Mouse (Mus musculus) stomach, embryonic 16.5 days (tissue): ENCODE data around the gene Eef2. TPM values are rescaled to one million over a fixed set of nuclear protein-coding genes. Genes with fewer than 3 reads are reported as not detected.

Experiments used
- ATAC-seq: fragments of 200-750 bp; cut with Nextera tagmentation; 2 replicates; pipeline ENCODE4 v1.8.0; 2017; ENCODE audit warnings: moderate number of reproducible peaks, moderate TSS enrichment; ENCODE audit not compliant: insufficient read depth, low FRiP score
- H3K27ac ChIP-seq: fragments of 300-500 bp; sonication (generic); 2 replicates; pipeline ENCODE4 v1.5.1; 2014; ENCODE audit warnings: low read length
- H3K27me3 ChIP-seq: fragments of 300-500 bp; sonication (generic); 2 replicates; pipeline ENCODE4 v1.6.1; 2014; ENCODE audit warnings: low read length, control low read depth, mixed read lengths; ENCODE audit not compliant: control insufficient read depth, insufficient read depth
- H3K36me3 ChIP-seq: fragments of 300-500 bp; sonication (generic); 2 replicates; pipeline ENCODE4 v1.6.1; 2014; ENCODE audit warnings: low read length; ENCODE audit not compliant: control insufficient read depth, insufficient read depth
- H3K4me1 ChIP-seq: fragments of 300-500 bp; sonication (generic); 2 replicates; pipeline ENCODE4 v1.6.1; 2014; ENCODE audit warnings: low read length, control low read depth, mixed read lengths; ENCODE audit not compliant: control insufficient read depth, insufficient read depth
- H3K4me2 ChIP-seq: fragments of 300-500 bp; sonication (generic); 2 replicates; pipeline ENCODE4 v1.6.1; 2014; ENCODE audit warnings: low read depth, low read length, mixed read lengths
- H3K4me3 ChIP-seq: fragments of 300-500 bp; sonication (generic); replicated peaks from 2 replicates; pipeline ENCODE4 v1.5.1; 2014; ENCODE audit warnings: mild to moderate bottlenecking, low read length
- H3K9ac ChIP-seq: fragments of 300-500 bp; sonication (generic); 2 replicates; pipeline ENCODE4 v1.6.1; 2014; ENCODE audit warnings: low read length
- H3K9me3 ChIP-seq: fragments of 300-500 bp; sonication (generic); replicated peaks from 2 replicates; pipeline ENCODE4 v1.6.1; 2016; ENCODE audit warnings: low read length, control low read depth; ENCODE audit not compliant: control insufficient read depth
- WGBS: fragments of 180-500 bp; shearing (Covaris S2); extraction: QIAGEN DNeasy Blood & Tissue Kit; methylation state at CpG from one replicate; pipeline ENCODE4 v1.1.7; 2014; 5-methylcytosine and 5-hydroxymethylcytosine counted together
- polyA plus RNA-seq: library from polyadenylated mRNA; unstranded; fragments of >200 nt; fragmentation: Nextera tagmentation; extraction: Ambion mirVana; gene quantifications from 2 replicates; pipeline ENCODE4 v1.2.1, GENCODE M21; 2015

Eef2 gene
- polyA plus RNA-seq, 1 experiment from 2014 or later, result 533 TPM

DNA sequence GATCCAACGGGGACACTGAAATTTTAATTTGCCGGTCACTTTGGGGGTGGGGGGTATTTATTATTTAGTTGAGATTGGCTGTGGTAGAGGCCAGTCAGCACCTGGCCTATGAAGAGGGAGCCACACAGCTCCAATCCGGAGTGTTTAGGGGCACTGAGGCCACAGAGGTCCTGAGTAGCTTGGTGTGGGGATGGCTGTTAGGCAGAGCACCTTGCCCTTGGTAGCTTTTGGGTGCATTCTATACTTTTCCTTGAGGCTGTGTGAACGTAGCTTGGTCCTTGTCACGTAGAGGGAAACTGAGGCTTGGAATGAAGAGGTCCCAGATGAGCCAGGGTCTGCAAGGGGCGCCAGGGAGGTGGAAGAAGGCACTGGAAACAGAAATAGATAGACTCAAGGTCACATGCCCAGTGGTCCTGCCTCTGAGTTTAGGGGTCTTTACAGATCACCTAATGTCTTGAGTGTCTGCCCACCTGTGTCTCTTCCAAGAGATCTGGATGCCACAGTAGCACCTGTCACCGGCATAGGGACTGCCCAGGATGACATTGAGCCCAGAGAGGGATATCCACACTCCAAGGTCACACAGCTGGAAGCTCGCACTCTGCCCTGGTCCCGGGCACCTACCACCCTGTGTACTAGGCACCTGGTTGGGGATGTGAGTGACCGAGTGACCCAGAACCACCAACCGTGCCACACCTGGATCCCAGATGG is 37.5 kb upstream of the Eef2 start:
- peak overlapping the region; percentile 98 for H3K4me2 ChIP-seq
- H3K9me3 ChIP-seq, result no peaks in the 10 kb centered on the region
- peaks cover 7% of the 10 kb centered on the region for H3K36me3 ChIP-seq
- peak overlapping the region; percentile 89 for H3K4me3 ChIP-seq
- H3K27me3 ChIP-seq, result no peaks in the 10 kb centered on the region; the same call in 1 of the 2 replicates
- ATAC-seq, result no peak
- H3K4me1 ChIP-seq, result peaks cover 58% of the 10 kb centered on the region
- H3K27ac ChIP-seq, result peak overlapping the region; percentile 94
- 51% methylated on average over 11 of the region's 11 CpGs for WGBS
- H3K9ac ChIP-seq, result peak overlapping the region; percentile 91

GRCm38 (mm10) chr10:81139529-81139846 is 36.9 kb upstream of the Eef2 start:
- H3K4me2 ChIP-seq, result peak overlapping the region; percentile 98
- peaks cover 12% of the 10 kb centered on the region for H3K36me3 ChIP-seq
- ATAC-seq, result no peak
- H3K4me3 ChIP-seq, result peak overlapping the region; percentile 89
- no peaks in the 10 kb centered on the region for H3K27me3 ChIP-seq
- peaks cover 55% of the 10 kb centered on the region for H3K4me1 ChIP-seq
- 66% methylated on average over 4 of the region's 4 CpGs for WGBS
- H3K9me3 ChIP-seq, result no peaks in the 10 kb centered on the region
- H3K27ac ChIP-seq, result peak overlapping the region; percentile 94
- H3K9ac ChIP-seq, result peak overlapping the region; percentile 91

GRCm38 (mm10) chr10:81140005-81140404 is 36.4 kb upstream of the Eef2 start:
- H3K9ac ChIP-seq, result peak overlapping the region; percentile 91
- no peaks in the 10 kb centered on the region for H3K27me3 ChIP-seq
- 31% methylated on average over 8 of the region's 8 CpGs for WGBS
- H3K4me3 ChIP-seq, result peak overlapping the region; percentile 89
- peak overlapping the region; percentile 98 for H3K4me2 ChIP-seq
- H3K36me3 ChIP-seq, result peaks cover 16% of the 10 kb centered on the region
- H3K9me3 ChIP-seq, result no peaks in the 10 kb centered on the region
- H3K27ac ChIP-seq, result peak overlapping the region; percentile 94
- peaks cover 51% of the 10 kb centered on the region for H3K4me1 ChIP-seq
- no peak for ATAC-seq

DNA sequence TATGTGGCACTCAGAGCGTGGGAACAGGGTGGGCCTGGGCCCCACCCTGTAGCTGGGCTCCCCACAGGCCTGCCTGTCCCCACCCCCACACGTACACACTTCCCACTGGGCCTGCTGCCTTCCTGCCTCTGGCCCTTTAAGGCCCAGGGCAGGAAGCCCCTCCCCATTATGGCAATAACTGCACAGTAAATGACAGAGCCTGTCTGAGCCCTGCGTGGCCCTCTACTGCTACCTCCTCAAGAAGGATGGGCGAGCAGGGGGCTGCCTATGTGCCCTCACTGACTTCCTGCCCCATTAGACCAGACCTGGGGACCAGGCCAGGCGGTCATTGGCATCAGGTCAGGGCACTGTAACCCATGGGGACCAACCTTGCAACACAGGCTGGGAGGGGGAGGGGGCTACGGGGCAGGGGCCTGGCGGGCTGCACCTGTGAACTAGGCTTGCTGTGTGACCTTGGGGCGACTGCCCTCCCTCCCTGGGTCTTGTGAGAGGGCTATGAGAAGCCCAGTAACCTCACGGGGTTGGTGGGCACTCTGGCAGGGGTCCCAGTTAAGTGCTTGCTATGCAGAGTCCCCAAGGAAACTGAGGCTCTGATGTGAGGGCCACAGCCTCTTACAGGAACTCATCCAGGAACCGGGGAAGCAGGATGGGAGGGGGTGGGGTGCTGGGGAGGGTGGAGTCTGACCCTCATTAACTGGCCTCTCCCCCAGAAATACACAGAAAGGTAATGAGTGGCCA is 35.5 kb upstream of the Eef2 start:
- Histone ChIP-seq H3K4me1 (peaks cover 49% of the 10 kb centered on the region), H3K27me3 (no peaks in the 10 kb centered on the region), H3K36me3 (peaks cover 23% of the 10 kb centered on the region), H3K27ac (peak overlapping the region; percentile 94), H3K9me3 (no peaks in the 10 kb centered on the region), H3K4me3 (peak overlapping the region; percentile 89), H3K4me2 (peak overlapping the region; percentile 98), H3K9ac (peak overlapping the region; percentile 91)
- ATAC-seq, result no peak
- 34% methylated on average over 10 of the region's 10 CpGs for WGBS

- no peak for ATAC-seq
- Histone ChIP-seq H3K27me3 (no peaks in the 10 kb centered on the region), H3K27ac (peak overlapping the region; percentile 94), H3K9me3 (no peaks in the 10 kb centered on the region), H3K4me3 (peak overlapping the region; percentile 89), H3K4me2 (peak overlapping the region; percentile 98), H3K9ac (peak overlapping the region; percentile 91), H3K36me3 (peaks cover 29% of the 10 kb centered on the region), H3K4me1 (peaks cover 55% of the 10 kb centered on the region)
- WGBS, result 68% methylated on average over 7 of the region's 7 CpGs
Observed at GRCm38 (mm10) chr10:81141455-81142210, 34.8 kb upstream of the Eef2 start.

DNA sequence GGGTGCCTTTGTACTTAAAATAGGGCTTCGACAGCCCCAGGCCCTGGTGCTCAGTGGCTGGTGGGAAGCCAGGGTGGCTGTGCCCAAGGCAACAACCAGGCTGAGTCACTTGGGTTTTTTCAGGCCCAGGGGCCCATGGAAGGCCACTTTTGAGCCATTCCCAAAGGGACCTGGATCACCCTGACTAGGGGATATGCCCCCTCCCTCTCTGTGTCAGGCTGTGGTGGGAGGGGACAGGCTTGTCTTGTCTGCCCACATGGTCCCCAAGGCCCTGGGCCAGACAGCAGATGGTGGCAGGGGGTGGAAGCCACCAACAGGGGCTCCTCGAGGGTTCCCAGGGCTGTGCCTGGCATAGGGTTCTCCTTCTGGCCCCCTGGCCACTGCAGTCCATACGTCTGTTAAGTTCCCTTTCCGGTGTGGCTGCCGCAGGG is 33.9 kb upstream of the Eef2 start:
- peak overlapping the region; percentile 56 for H3K9ac ChIP-seq
- no peaks in the 10 kb centered on the region for H3K9me3 ChIP-seq
- peak overlapping the region; percentile 98 for H3K4me2 ChIP-seq
- H3K27me3 ChIP-seq, result no peaks in the 10 kb centered on the region
- H3K4me3 ChIP-seq, result peak overlapping the region; percentile 89; the same call in 1 of the 2 replicates
- H3K36me3 ChIP-seq, result peaks cover 36% of the 10 kb centered on the region
- ATAC-seq, result no peak
- WGBS, result 71% methylated on average over 5 of the region's 5 CpGs
- H3K4me1 ChIP-seq, result peaks cover 55% of the 10 kb centered on the region
- peak overlapping the region; percentile 94 for H3K27ac ChIP-seq

DNA sequence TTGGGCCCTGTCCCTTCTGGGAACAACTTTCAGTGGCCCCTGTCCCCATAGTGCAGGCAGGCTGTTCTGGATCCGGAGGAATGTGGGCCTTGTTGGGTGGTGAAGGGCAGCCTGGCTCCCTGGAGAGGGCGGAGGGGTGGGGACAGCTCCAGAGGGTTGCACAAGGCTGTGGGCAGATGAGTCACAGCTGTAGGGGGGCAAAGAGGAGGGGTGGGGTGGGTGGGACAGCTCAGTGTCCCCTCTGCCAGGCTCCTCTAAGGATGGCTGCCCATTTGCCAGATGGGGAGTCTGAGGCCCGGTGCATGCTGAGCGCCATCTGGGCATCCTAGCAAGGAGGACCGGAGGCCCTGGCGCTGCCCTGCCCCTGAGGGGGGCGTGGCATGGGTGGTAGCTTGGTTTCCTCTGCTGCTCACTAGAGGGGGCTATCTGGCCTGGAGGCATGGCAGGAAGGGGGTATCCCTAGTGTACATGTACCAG is 33.2 kb upstream of the Eef2 start:
- peaks cover 41% of the 10 kb centered on the region for H3K36me3 ChIP-seq
- ATAC-seq, result no peak
- no peaks in the 10 kb centered on the region for H3K27me3 ChIP-seq
- H3K9ac ChIP-seq, result peak overlapping the region; percentile 56
- WGBS, result 83% methylated on average over 7 of the region's 7 CpGs
- peak overlapping the region; percentile 94 for H3K27ac ChIP-seq
- no peak overlapping the region for H3K4me3 ChIP-seq
- H3K4me2 ChIP-seq, result peak overlapping the region; percentile 98; the same call in 1 of the 2 replicates
- peaks cover 55% of the 10 kb centered on the region for H3K4me1 ChIP-seq
- H3K9me3 ChIP-seq, result no peaks in the 10 kb centered on the region

DNA sequence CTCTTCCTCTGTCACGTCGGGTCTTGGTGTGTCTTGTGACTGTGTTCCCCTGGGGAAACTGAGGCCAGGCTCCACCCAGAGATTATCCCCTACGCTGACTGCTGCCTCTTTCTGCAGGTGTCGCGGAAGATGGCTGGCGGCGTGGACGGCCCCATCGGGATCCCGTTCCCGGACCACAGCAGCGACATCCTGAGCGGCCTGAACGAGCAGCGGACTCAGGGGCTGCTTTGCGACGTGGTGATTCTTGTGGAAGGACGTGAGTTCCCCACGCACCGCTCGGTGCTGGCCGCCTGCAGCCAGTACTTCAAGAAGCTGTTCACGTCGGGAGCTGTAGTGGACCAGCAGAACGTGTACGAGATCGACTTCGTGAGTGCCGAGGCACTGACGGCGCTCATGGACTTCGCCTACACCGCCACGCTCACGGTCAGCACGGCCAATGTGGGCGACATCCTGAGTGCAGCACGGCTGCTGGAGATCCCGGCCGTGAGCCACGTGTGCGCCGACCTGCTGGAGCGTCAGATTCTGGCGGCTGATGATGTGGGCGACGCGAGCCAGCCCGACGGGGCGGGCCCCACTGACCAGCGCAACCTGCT is 32.5 kb upstream of the Eef2 start:
- Histone ChIP-seq H3K9me3 (no peaks in the 10 kb centered on the region), H3K4me3 (no peak overlapping the region), H3K27me3 (no peaks in the 10 kb centered on the region), H3K9ac (no peak overlapping the region), H3K4me2 (no peak overlapping the region), H3K36me3 (peaks cover 48% of the 10 kb centered on the region), H3K4me1 (peaks cover 49% of the 10 kb centered on the region), H3K27ac (peak overlapping the region; percentile 64)
- 94% methylated on average over 52 of the region's 52 CpGs for WGBS
- no peak for ATAC-seq
